Mouse (Mus musculus) ES-Bruce4 (cell line): Measurements from ENCODE around the gene Vps18. TPM values are rescaled to one million over a fixed set of nuclear protein-coding genes. Genes with fewer than 3 reads are reported as not detected.

Experiments used
- H3K27ac ChIP-seq: 2 replicates; pipeline ENCODE4 v1.5.1; 2012; ENCODE audit warnings: low read length, inconsistent platforms; ENCODE audit not compliant: insufficient read depth
- H3K27me3 ChIP-seq: 2 replicates; pipeline ENCODE4 v1.6.1; 2012; ENCODE audit warnings: mild to moderate bottlenecking, low read length, inconsistent platforms; ENCODE audit not compliant: control insufficient read depth, poor library complexity, insufficient read depth, severe bottlenecking
- H3K36me3 ChIP-seq: 2 replicates; pipeline ENCODE4 v1.6.1; 2012; ENCODE audit warnings: inconsistent platforms, mild to moderate bottlenecking, low read length, moderate library complexity; ENCODE audit not compliant: control insufficient read depth, poor library complexity, insufficient read depth, severe bottlenecking
- H3K4me1 ChIP-seq: one replicate; pipeline ENCODE4 v1.8.1; 2011; ENCODE audit warnings: low read length; ENCODE audit not compliant: control insufficient read depth, insufficient read depth
- H3K4me3 ChIP-seq: 2 replicates; pipeline ENCODE4 v1.5.1; 2011; ENCODE audit warnings: low read depth, mild to moderate bottlenecking, low read length
- H3K9ac ChIP-seq: 2 replicates; pipeline ENCODE4 v1.6.1; 2012; ENCODE audit warnings: low read depth, mild to moderate bottlenecking, inconsistent platforms; ENCODE audit not compliant: poor library complexity, severe bottlenecking
- H3K9me3 ChIP-seq: replicated peaks from 2 replicates; pipeline ENCODE4 v1.6.1; 2012; ENCODE audit warnings: mild to moderate bottlenecking, low read length, inconsistent platforms; ENCODE audit not compliant: control insufficient read depth, poor library complexity, insufficient read depth, severe bottlenecking
- CTCF ChIP-seq: IDR thresholded peaks from one replicate; pipeline ENCODE4 v1.8.1; 2011; ENCODE audit warnings: low read depth, low read length
- EP300 ChIP-seq: IDR thresholded peaks from 2 replicates; pipeline ENCODE4 v1.6.1; 2011; ENCODE audit warnings: low read depth, low read length; ENCODE audit not compliant: insufficient read depth
- POLR2A ChIP-seq: IDR thresholded peaks from one replicate; pipeline ENCODE4 v1.8.1; 2011; ENCODE audit warnings: low read length; ENCODE audit not compliant: insufficient read depth
- polyA plus RNA-seq: library from polyadenylated mRNA; stranded (reverse); fragments of >200 nt; gene quantifications from 2 replicates; pipeline ENCODE4 v1.2.4, GENCODE M21; 2011; ENCODE audit warnings: low read depth; ENCODE audit not compliant: missing spikeins, insufficient read depth, insufficient read length

The Vps18 gene
- polyA plus RNA-seq, 1 experiment, result 11.7 TPM

GRCm38 (mm10) chr2:119298839-119299238 lies 10.3 kb downstream of the Vps18 start:
- Histone ChIP-seq H3K27ac (no peak overlapping the region), H3K36me3 (no peaks in the 10 kb centered on the region), H3K4me3 (no peak overlapping the region)

GRCm38 (mm10) chr2:119299981-119300818 lies 11.7 kb downstream of the Vps18 start:
- Histone ChIP-seq H3K27me3 (no peaks in the 10 kb centered on the region), H3K4me3 (no peak overlapping the region), H3K9ac (no peak overlapping the region), H3K9me3 (no peaks in the 10 kb centered on the region), H3K4me1 (peaks cover 2% of the 10 kb centered on the region), H3K27ac (no peak overlapping the region), H3K36me3 (no peaks in the 10 kb centered on the region)
- peak; percentile 87 for TF ChIP-seq CTCF
- no peak for TF ChIP-seq POLR2A
- 0 out of 2 replicates have a peak, but pooled peaks have one; percentile 19 for TF ChIP-seq EP300

More at GRCm38 (mm10) chr2:119298839-119299238, 10.3 kb downstream of the Vps18 start:
- Histone ChIP-seq H3K4me1 (no peaks in the 10 kb centered on the region), H3K27me3 (no peaks in the 10 kb centered on the region), H3K9ac (no peak overlapping the region), H3K9me3 (no peaks in the 10 kb centered on the region)
- TF ChIP-seq CTCF, result no peak
- no peak for TF ChIP-seq EP300
- TF ChIP-seq POLR2A, result no peak

GRCm38 (mm10) chr2:119300819-119301493 lies 12.4 kb downstream of the Vps18 start:
- peaks cover 2% of the 10 kb centered on the region for H3K4me1 ChIP-seq
- no peaks in the 10 kb centered on the region for H3K27me3 ChIP-seq
- H3K9me3 ChIP-seq, result no peaks in the 10 kb centered on the region
- no peaks in the 10 kb centered on the region for H3K36me3 ChIP-seq
- no peak overlapping the region for H3K9ac ChIP-seq
- no peak overlapping the region for H3K4me3 ChIP-seq
- TF ChIP-seq POLR2A (no peak), EP300 (no peak), CTCF (no peak)
- H3K27ac ChIP-seq, result no peak overlapping the region

GRCm38 (mm10) chr2:119302876-119303275 lies 14.3 kb downstream of the Vps18 start:
- no peak overlapping the region for H3K9ac ChIP-seq
- H3K36me3 ChIP-seq, result no peaks in the 10 kb centered on the region
- H3K4me1 ChIP-seq, result peaks cover 2% of the 10 kb centered on the region
- H3K9me3 ChIP-seq, result no peaks in the 10 kb centered on the region
- H3K4me3 ChIP-seq, result no peak overlapping the region
- no peaks in the 10 kb centered on the region for H3K27me3 ChIP-seq
- TF ChIP-seq CTCF (no peak), POLR2A (no peak), EP300 (no peak)
- H3K27ac ChIP-seq, result no peak overlapping the region

- TF ChIP-seq POLR2A (no peak), CTCF (no peak), EP300 (no peak)
- no peaks in the 10 kb centered on the region for H3K36me3 ChIP-seq
- no peaks in the 10 kb centered on the region for H3K9me3 ChIP-seq
- H3K4me3 ChIP-seq, result no peak overlapping the region
- no peak overlapping the region for H3K9ac ChIP-seq
- H3K4me1 ChIP-seq, result peaks cover 2% of the 10 kb centered on the region
- no peaks in the 10 kb centered on the region for H3K27me3 ChIP-seq
- no peak overlapping the region for H3K27ac ChIP-seq
Observed at GRCm38 (mm10) chr2:119304391-119304790, 15.9 kb downstream of the Vps18 start.

- no peaks in the 10 kb centered on the region for H3K9me3 ChIP-seq
- H3K4me1 ChIP-seq, result peaks cover 2% of the 10 kb centered on the region
- H3K9ac ChIP-seq, result no peak overlapping the region
- no peak overlapping the region for H3K27ac ChIP-seq
- H3K27me3 ChIP-seq, result no peaks in the 10 kb centered on the region
- no peaks in the 10 kb centered on the region for H3K36me3 ChIP-seq
- no peak for TF ChIP-seq POLR2A
- 0 out of 2 replicates have a peak, but pooled peaks have one; percentile 43 for TF ChIP-seq EP300
- no peak overlapping the region for H3K4me3 ChIP-seq
Observed at GRCm38 (mm10) chr2:119304798-119305208, 16.3 kb downstream of the Vps18 start.
